Mouse (Mus musculus) cerebellum, adult 2 months (tissue): Measurements from ENCODE around the gene Gm14085. TPM values are rescaled to one million over a fixed set of nuclear protein-coding genes. Genes with fewer than 3 reads are reported as not detected.

ENCODE experiments used
- DNase-seq, 2 experiments: peaks; one replicate each; pipeline ENCODE4 v3.0.0; 2021
- H3K27ac ChIP-seq: fragments of 200-500 bp; 2 replicates; pipeline ENCODE4 v1.5.1; 2012; ENCODE audit warnings: low read length, control low read depth, inconsistent platforms; ENCODE audit not compliant: insufficient read depth
- H3K27me3 ChIP-seq: fragments of 200-500 bp; 2 replicates; pipeline ENCODE4 v1.6.1; 2012; ENCODE audit warnings: inconsistent platforms, mild to moderate bottlenecking, low read length, moderate library complexity; ENCODE audit not compliant: control insufficient read depth, insufficient read depth
- H3K4me1 ChIP-seq: fragments of 200-500 bp; 2 replicates; pipeline ENCODE4 v1.6.1; 2011; ENCODE audit warnings: low read length; ENCODE audit not compliant: control insufficient read depth, insufficient read depth
- H3K4me3 ChIP-seq: fragments of 200-500 bp; replicated peaks from 2 replicates; pipeline ENCODE3; 2011; ENCODE audit warnings: mild to moderate bottlenecking, low read depth, low read length, control low read depth; ENCODE audit not compliant: insufficient read depth
- CTCF ChIP-seq: fragments of 200-500 bp; IDR thresholded peaks from 2 replicates; pipeline ENCODE4 v1.5.1; 2011; ENCODE audit warnings: low read depth, mild to moderate bottlenecking, control low read depth, low read length, moderate library complexity, borderline replicate concordance; ENCODE audit not compliant: insufficient read depth
- POLR2A ChIP-seq: fragments of 200-500 bp; IDR thresholded peaks from 2 replicates; pipeline ENCODE4 v1.6.1; 2011; ENCODE audit warnings: low read length, control low read depth, borderline replicate concordance; ENCODE audit not compliant: insufficient read depth
- WGBS: fragments of 180-500 bp; shearing (Covaris S2); methylation state at CpG from one replicate; pipeline ENCODE4 v1.1.7; 2018; 5-methylcytosine and 5-hydroxymethylcytosine counted together
- polyA plus RNA-seq: library from polyadenylated mRNA; depleted of rRNA; stranded (reverse); fragments of >200 nt; gene quantifications from 2 replicates; pipeline ENCODE4 v1.2.3, GENCODE M21; 2012

The Gm14085 gene
- polyA plus RNA-seq, 1 experiment = not detected

- peak in 1 of 2 experiments; percentile 6 for DNase-seq
- Histone ChIP-seq H3K4me1 (no peaks in the 10 kb centered on the region; the same call in none of the 2 replicates), H3K27ac (no peak overlapping the region), H3K27me3 (no peaks in the 10 kb centered on the region), H3K4me3 (no peak overlapping the region)
- WGBS = 31% methylated on average over 2 of the region's 2 CpGs
- TF ChIP-seq CTCF = no peak
- TF ChIP-seq POLR2A = no peak
Observed at GRCm38 (mm10) chr2:122532136-122532801, 47.5 kb downstream of the Gm14085 start.

- no peak overlapping the region for H3K4me3 ChIP-seq
- TF ChIP-seq POLR2A (no peak), CTCF (no peak)
- H3K4me1 ChIP-seq = no peaks in the 10 kb centered on the region; the same call in none of the 2 replicates
- no peak overlapping the region for H3K27ac ChIP-seq
- H3K27me3 ChIP-seq = no peaks in the 10 kb centered on the region
- DNase-seq = no peak
- WGBS = 80% methylated on average over 2 of the region's 2 CpGs
Observed at GRCm38 (mm10) chr2:122532802-122533186, 48.1 kb downstream of the Gm14085 start.

GRCm38 (mm10) chr2:122533378-122533777, 48.6 kb downstream of the Gm14085 start:
- WGBS = 73% methylated on average over 2 of the region's 2 CpGs
- DNase-seq = no peak
- no peak overlapping the region for H3K27ac ChIP-seq
- TF ChIP-seq CTCF (no peak), POLR2A (no peak)
- H3K4me3 ChIP-seq = no peak overlapping the region
- no peaks in the 10 kb centered on the region for H3K27me3 ChIP-seq
- H3K4me1 ChIP-seq = no peaks in the 10 kb centered on the region; the same call in none of the 2 replicates

- 90% methylated on average over 2 of the region's 2 CpGs for WGBS
- TF ChIP-seq POLR2A (no peak), CTCF (no peak)
- Histone ChIP-seq H3K27me3 (no peaks in the 10 kb centered on the region), H3K4me1 (no peaks in the 10 kb centered on the region; the same call in none of the 2 replicates), H3K4me3 (no peak overlapping the region), H3K27ac (no peak overlapping the region)
- no peak for DNase-seq
Observed at GRCm38 (mm10) chr2:122534671-122535070, 49.9 kb downstream of the Gm14085 start.

GRCm38 (mm10) chr2:122558317-122558716, 73.6 kb downstream of the Gm14085 start:
- no peaks in the 10 kb centered on the region for H3K4me1 ChIP-seq
- no peak for DNase-seq
- no peak overlapping the region for H3K27ac ChIP-seq
- H3K4me3 ChIP-seq = no peak overlapping the region
- no peaks in the 10 kb centered on the region for H3K27me3 ChIP-seq
- TF ChIP-seq POLR2A = no peak
- TF ChIP-seq CTCF = peak; percentile 36; the same call in 1 of the 2 replicates
- 22% methylated on average over 2 of the region's 2 CpGs for WGBS

GRCm38 (mm10) chr2:122561221-122561620, 76.5 kb downstream of the Gm14085 start:
- Histone ChIP-seq H3K4me3 (no peak overlapping the region), H3K4me1 (no peaks in the 10 kb centered on the region), H3K27ac (no peak overlapping the region), H3K27me3 (no peaks in the 10 kb centered on the region)
- 93% methylated on average over 5 of the region's 5 CpGs for WGBS
- no peak for DNase-seq
- TF ChIP-seq POLR2A = no peak
- TF ChIP-seq CTCF = no peak

GRCm38 (mm10) chr2:122562251-122562650, 77.5 kb downstream of the Gm14085 start:
- TF ChIP-seq CTCF (no peak), POLR2A (no peak)
- no peak overlapping the region for H3K4me3 ChIP-seq
- WGBS = 93% methylated on average over 1 of the region's 1 CpGs

GRCm38 (mm10) chr2:122569439-122569838, 84.7 kb downstream of the Gm14085 start:
- WGBS = 5% methylated on average over 3 of the region's 3 CpGs
- H3K27ac ChIP-seq = no peak overlapping the region
- peaks cover 2% of the 10 kb centered on the region; the same call in 1 of the 2 replicates for H3K4me1 ChIP-seq
- peak; percentile 36 to 53 for DNase-seq
- no peak for TF ChIP-seq POLR2A
- TF ChIP-seq CTCF = peak; percentile 66
- H3K27me3 ChIP-seq = no peaks in the 10 kb centered on the region
- no peak overlapping the region for H3K4me3 ChIP-seq

More at GRCm38 (mm10) chr2:122562251-122562650, 77.5 kb downstream of the Gm14085 start:
- DNase-seq = no peak
- Histone ChIP-seq H3K27ac (no peak overlapping the region), H3K27me3 (no peaks in the 10 kb centered on the region), H3K4me1 (no peaks in the 10 kb centered on the region)
